ENCODE assay signal across 9 mouse cellular contexts in genomic region chr6:115499540-115499939, GRCm38 (mm10). TPM values are rescaled to one million over a fixed set of nuclear protein-coding genes. Genes with fewer than 3 reads are reported as not detected.
A peak's percentile ranks its signal among the peaks of the same experiment; 100 is the strongest.
DNase-seq lines count a peak whose midpoint lies in the region; ATAC-seq lines count a peak whose summit lies in the region.
"Had no signal": no experiment of that assay in that cellular context is flagged by ENCODE, and none has a peak within 500 bp of the region (broad histone marks: within the 10 kb centered on the region; RNA-seq: fewer than 3 reads in every experiment).

No protein-coding gene starts in this region.

- ATAC-seq in megakaryocyte-erythroid progenitor cell, adult 5-6 weeks (replicated peaks; ENCODE audit: low FRiP score, low TSS enrichment, poor library complexity, severe bottlenecking): no peak

- peak; percentile 82 for DNase-seq in heart, adult 9 months (ENCODE audit: low spot score in 2 of 2)
- DNase-seq in heart, adult 8-10 months (ENCODE audit: low spot score): no peak
- peak; percentile 63 for DNase-seq in Muller cell, postnatal 12 days (ENCODE audit: inconsistent ontology term)
- peak; percentile 42 for DNase-seq in brain, embryonic 18.5 days (ENCODE audit: low read depth, low spot score)
- DNase-seq in heart, postnatal 4 days: peak; percentile 50
- no peak for DNase-seq in thymus, postnatal 25 days
- no peak for DNase-seq in spleen, postnatal 4 days (ENCODE audit: low spot score in 2 of 2)
- DNase-seq: liver, embryonic 13.5 days had no signal

RNA-seq across cellular contexts. Expression of gene Tsen2, which starts 44.9 kb away (rescaled TPM):
- 10 to 100 TPM in 1 of 4 experiments, 1 to 10 TPM in 3; 7.5 to 12.0 (median 7.6) TPM for total RNA-seq in heart, adult 8-10 months (2022)
- 10 to 100 TPM; 10.1 to 11.3 TPM for total RNA-seq in heart, postnatal 4 days (2021)
- total RNA-seq in megakaryocyte-erythroid progenitor cell, adult 5-6 weeks (2014; fragmentation: Nextera tagmentation): 18.7 and 27.8 TPM in 2 replicates
- 31.5 and 35.8 TPM in 2 replicates for total RNA-seq in megakaryocyte-erythroid progenitor cell, adult 5-6 weeks (2017)

Comparison
In these comparisons a context has a peak if more than half of its experiments do, and no peak if none do; other contexts are left out.
1. DNase-seq: peak in heart, adult 9 months (2 of 2), Muller cell, postnatal 12 days (single experiment), brain, embryonic 18.5 days (single experiment) and heart, postnatal 4 days (single experiment); none in heart, adult 8-10 months (single experiment), thymus, postnatal 25 days (single experiment) and spleen, postnatal 4 days (0 of 2).